Mouse (Mus musculus) heart, embryonic 11.5 days (tissue): ENCODE data around the gene Ccdc78. TPM values are rescaled to one million over a fixed set of nuclear protein-coding genes. Genes with fewer than 3 reads are reported as not detected.

ENCODE experiments used
- ATAC-seq: fragments of 200-750 bp; cut with Nextera tagmentation; replicated peaks from 2 replicates; pipeline ENCODE4 v1.8.0; 2017; ENCODE audit warnings: moderate library complexity; ENCODE audit not compliant: insufficient number of reproducible peaks, low FRiP score, low TSS enrichment
- H3K27ac ChIP-seq: fragments of 300-500 bp; sonication (generic); 2 replicates; pipeline ENCODE4 v1.5.1; 2014; ENCODE audit warnings: mild to moderate bottlenecking, low read depth, low read length
- H3K27me3 ChIP-seq: fragments of 300-500 bp; sonication (generic); 2 replicates; pipeline ENCODE4 v1.6.1; 2014; ENCODE audit warnings: mild to moderate bottlenecking, low read length, mixed read lengths; ENCODE audit not compliant: control insufficient read depth, insufficient read depth
- H3K36me3 ChIP-seq: fragments of 300-500 bp; sonication (generic); 2 replicates; pipeline ENCODE4 v1.6.1; 2014; ENCODE audit warnings: mild to moderate bottlenecking, low read length, moderate library complexity, mixed read lengths; ENCODE audit not compliant: control insufficient read depth, insufficient read depth
- H3K4me1 ChIP-seq: fragments of 300-500 bp; sonication (generic); 2 replicates; pipeline ENCODE4 v1.6.1; 2014; ENCODE audit warnings: low read length; ENCODE audit not compliant: control insufficient read depth, insufficient read depth
- H3K4me2 ChIP-seq: fragments of 300-500 bp; sonication (generic); 2 replicates; pipeline ENCODE4 v1.6.1; 2014; ENCODE audit warnings: mild to moderate bottlenecking, moderate library complexity
- H3K4me3 ChIP-seq: fragments of 300-500 bp; sonication (generic); 2 replicates; pipeline ENCODE4 v1.5.1; 2014; ENCODE audit warnings: low read depth, low read length
- H3K9ac ChIP-seq: fragments of 300-500 bp; sonication (generic); 2 replicates; pipeline ENCODE4 v1.6.1; 2014; ENCODE audit warnings: mild to moderate bottlenecking, low read depth, low read length, moderate library complexity
- H3K9me3 ChIP-seq: fragments of 300-500 bp; sonication (generic); replicated peaks from 2 replicates; pipeline ENCODE4 v1.6.1; 2016; ENCODE audit warnings: low read length; ENCODE audit not compliant: control insufficient read depth
- WGBS: fragments of 180-500 bp; shearing (Covaris S2); extraction: QIAGEN DNeasy Blood & Tissue Kit; methylation state at CpG from one replicate; pipeline ENCODE4 v1.1.7; 2014; ENCODE audit not compliant: insufficient replicate concordance; 5-methylcytosine and 5-hydroxymethylcytosine counted together
- polyA plus RNA-seq: library from polyadenylated mRNA; unstranded; fragments of >200 nt; fragmentation: Nextera tagmentation; extraction: Ambion mirVana; gene quantifications from 2 replicates; pipeline ENCODE4 v1.2.1, GENCODE M21; 2014

The Ccdc78 gene
- polyA plus RNA-seq, 1 experiment from 2014 or later: 0.13 TPM

DNA sequence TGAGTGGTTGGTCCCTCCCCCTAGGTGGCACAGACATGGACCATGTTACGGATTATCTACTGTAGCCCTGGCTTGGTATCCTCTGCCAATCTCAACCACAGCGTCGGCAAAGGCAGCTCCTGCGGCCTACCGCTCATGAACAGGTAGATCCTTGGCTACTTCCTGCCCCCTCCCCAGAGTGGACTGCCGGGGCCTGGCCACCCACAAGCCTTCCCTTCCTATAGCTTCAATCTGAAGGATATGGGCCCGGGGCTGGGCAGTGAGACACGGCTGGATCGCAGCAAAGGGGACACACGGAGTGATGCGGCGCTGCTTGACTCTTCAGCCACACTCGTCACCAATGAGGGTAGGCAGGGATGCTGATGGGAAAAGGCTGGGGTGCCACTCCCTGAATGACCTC lies 40.6 kb downstream of the Ccdc78 start:
- H3K27me3 ChIP-seq: peaks cover 5% of the 10 kb centered on the region; the same call in 1 of the 2 replicates
- peaks cover 43% of the 10 kb centered on the region for H3K4me1 ChIP-seq
- H3K9ac ChIP-seq: no peak overlapping the region
- H3K27ac ChIP-seq: no peak overlapping the region
- peaks cover 27% of the 10 kb centered on the region for H3K36me3 ChIP-seq
- no peaks in the 10 kb centered on the region for H3K9me3 ChIP-seq
- WGBS: 93% methylated on average over 13 of the region's 13 CpGs
- peak overlapping the region; percentile 2; the same call in 1 of the 2 replicates for H3K4me3 ChIP-seq
- ATAC-seq: no peak
- no peak overlapping the region for H3K4me2 ChIP-seq

DNA sequence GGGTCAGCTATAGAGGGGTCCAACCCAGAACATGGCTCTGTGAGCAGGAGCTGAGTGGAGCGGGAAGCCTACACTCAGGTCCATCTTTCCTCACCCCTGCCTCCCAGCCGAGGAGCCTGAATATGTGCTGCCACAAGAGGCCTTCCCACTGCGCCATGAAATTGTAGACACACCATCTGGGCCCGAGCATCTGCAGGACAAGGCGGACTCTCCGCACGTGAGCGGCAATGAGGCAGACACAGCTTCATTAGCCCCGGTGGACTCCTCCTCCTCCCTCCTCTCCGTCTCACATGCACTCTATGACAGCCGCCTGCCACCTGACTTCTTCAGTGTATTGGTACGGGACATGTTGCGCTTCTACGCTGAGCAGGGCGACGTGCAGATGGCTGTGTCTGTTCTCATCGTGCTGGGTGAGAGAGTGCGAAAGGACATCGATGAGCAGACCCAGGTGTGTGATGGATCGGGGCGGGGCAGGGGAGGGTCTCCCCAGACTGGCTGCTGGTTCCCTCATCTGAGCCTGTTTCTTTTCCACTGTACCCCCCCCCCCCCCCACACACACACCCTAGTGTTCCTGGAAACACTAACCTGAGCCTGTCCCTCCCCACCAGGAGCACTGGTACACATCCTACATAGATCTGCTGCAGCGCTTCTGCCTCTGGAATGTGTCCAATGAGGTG lies 41.3 kb downstream of the Ccdc78 start:
- Histone ChIP-seq H3K27ac (no peak overlapping the region), H3K36me3 (peaks cover 27% of the 10 kb centered on the region), H3K27me3 (0 out of 2 replicates have a peak, but pooled peaks cover 1% of the 10 kb centered on the region), H3K4me1 (peaks cover 45% of the 10 kb centered on the region), H3K9me3 (no peaks in the 10 kb centered on the region), H3K4me3 (peak overlapping the region; percentile 69; the same call in 1 of the 2 replicates), H3K4me2 (no peak overlapping the region; the same call in 1 of the 2 replicates), H3K9ac (no peak overlapping the region)
- no peak for ATAC-seq
- WGBS: 94% methylated on average over 22 of the region's 22 CpGs

DNA sequence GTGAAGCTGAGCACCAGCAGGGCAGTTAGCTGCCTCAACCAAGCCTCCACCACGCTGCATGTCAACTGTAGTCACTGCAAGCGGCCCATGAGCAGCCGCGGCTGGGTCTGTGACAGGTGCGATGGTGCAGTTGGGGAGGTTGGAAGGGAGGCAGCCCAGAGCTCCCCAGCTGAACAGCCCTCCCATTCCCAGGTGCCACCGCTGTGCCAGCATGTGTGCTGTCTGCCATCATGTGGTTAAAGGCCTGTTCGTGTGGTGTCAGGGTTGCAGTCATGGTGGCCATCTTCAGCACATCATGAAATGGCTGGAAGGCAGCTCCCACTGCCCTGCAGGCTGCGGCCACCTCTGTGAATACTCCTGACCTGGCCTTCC lies 41.8 kb downstream of the Ccdc78 start:
- no peaks in the 10 kb centered on the region for H3K27me3 ChIP-seq
- ATAC-seq: no peak
- H3K27ac ChIP-seq: peak overlapping the region; percentile 84; the same call in 1 of the 2 replicates
- 85% methylated on average over 8 of the region's 8 CpGs for WGBS
- H3K9me3 ChIP-seq: no peaks in the 10 kb centered on the region
- peaks cover 45% of the 10 kb centered on the region for H3K4me1 ChIP-seq
- peaks cover 27% of the 10 kb centered on the region for H3K36me3 ChIP-seq
- peak overlapping the region; percentile 30; the same call in 1 of the 2 replicates for H3K9ac ChIP-seq
- H3K4me3 ChIP-seq: peak overlapping the region; percentile 69
- peak overlapping the region; percentile 83 for H3K4me2 ChIP-seq

DNA sequence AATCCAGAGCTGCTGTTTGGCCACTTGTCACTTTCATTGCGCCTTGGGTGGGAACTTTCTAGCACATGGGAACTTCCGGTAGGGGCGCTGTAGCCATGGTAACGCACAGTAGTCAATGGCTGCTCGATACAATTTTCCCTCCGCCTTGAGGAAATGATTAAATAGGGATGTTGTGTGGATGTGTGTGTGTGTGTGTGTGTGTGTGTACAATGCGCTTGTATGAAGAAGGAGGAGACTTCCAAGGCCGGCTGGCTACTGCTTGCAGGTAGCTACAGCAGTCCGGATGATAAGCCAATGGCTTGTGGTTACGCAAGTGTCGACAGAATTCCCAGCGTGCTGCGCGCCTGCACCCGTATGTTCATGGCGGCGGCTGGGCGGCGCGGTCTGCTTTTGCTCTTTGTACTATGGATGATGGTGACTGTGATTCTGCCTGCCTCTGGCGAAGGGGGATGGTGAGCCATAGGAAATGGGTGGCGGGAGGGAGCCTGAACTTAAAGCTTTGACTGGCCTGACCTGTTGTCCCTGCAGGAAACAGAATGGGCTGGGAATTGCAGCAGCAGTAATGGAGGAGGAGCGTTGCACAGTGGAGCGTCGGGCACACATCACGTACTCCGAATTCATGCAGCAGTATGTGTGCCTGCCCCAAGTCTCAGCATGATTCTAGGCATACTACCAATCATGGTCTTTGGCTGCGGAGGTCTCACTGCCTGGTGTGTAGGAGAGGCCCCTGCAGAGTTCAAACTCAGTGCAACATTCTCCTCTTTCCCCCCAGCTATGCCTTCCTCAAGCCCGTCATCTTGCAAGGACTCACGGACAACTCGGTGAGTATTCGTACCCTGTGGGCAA lies 42.6 kb downstream of the Ccdc78 start, which contains the start of gene Jmjd8:
Jmjd8 (plus strand) TSS at position 156 of the 846 bp plus-strand sequence.
- peak within 1 kb of the TSS; percentile 78 for H3K9ac ChIP-seq
- H3K4me3 ChIP-seq: peak within 1 kb of the TSS; percentile 69
- ATAC-seq: 0 out of 2 replicates have a peak, but pooled peaks have one; percentile 4
- H3K9me3 ChIP-seq: no peaks in the 10 kb centered on the region
- H3K4me2 ChIP-seq: peak within 1 kb of the TSS; percentile 83
- no peaks in the 10 kb centered on the region for H3K27me3 ChIP-seq
- peaks cover 44% of the 10 kb centered on the region for H3K4me1 ChIP-seq
- peak within 1 kb of the TSS; percentile 84 for H3K27ac ChIP-seq
- WGBS: 1% methylated on average over 32 of the region's 32 CpGs
- peaks cover 27% of the 10 kb centered on the region for H3K36me3 ChIP-seq

DNA sequence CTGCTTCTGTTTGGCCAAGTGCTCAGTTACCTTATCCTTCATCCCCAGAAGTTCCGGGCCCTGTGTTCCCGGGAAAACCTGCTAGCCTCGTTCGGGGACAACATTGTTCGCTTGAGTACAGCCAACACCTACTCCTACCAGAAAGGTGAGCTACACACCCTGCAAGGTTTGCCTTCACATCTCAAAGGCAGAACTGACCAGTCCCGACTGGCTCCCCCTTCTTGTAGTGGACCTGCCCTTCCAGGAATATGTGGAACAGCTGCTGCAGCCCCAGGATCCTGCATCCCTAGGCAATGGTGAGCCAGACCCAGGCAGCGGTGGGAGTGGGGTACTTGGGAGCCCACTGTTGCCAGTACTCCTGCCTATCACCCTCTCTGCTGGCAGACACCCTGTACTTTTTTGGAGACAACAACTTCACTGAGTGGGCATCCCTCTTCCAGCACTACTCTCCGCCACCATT lies 43.2 kb downstream of the Ccdc78 start:
- peaks cover 27% of the 10 kb centered on the region for H3K36me3 ChIP-seq
- no peaks in the 10 kb centered on the region for H3K27me3 ChIP-seq
- 34% methylated on average over 8 of the region's 8 CpGs for WGBS
- H3K4me3 ChIP-seq: peak overlapping the region; percentile 69
- ATAC-seq: no peak
- H3K9me3 ChIP-seq: no peaks in the 10 kb centered on the region
- peak overlapping the region; percentile 78 for H3K9ac ChIP-seq
- H3K4me2 ChIP-seq: peak overlapping the region; percentile 83
- peak overlapping the region; percentile 84 for H3K27ac ChIP-seq
- H3K4me1 ChIP-seq: peaks cover 44% of the 10 kb centered on the region

DNA sequence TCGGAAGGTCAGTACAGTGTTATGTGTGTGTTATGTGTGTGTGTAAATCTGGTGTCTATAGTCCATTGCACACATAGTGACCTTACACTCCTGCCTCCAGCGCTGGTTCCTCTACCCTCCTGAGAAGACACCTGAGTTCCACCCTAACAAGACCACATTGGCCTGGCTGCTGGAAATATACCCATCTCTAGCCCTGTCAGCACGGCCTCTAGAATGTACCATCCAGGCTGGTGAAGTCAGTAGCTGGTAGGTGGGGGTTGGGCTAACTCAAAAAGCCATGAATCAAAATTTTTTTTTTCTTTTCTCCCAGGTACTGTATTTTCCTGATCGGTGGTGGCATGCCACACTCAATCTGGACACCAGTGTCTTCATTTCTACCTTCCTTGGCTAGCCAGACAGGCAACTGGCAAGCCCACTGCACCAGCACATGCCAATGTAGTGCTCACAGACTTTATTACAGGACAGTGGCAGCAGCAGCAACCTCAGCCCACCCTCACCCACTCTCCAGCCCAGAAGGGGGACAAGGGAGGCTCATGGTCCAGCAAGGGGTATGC lies 43.9 kb downstream of the Ccdc78 start:
- H3K36me3 ChIP-seq: peaks cover 27% of the 10 kb centered on the region
- no peak for ATAC-seq
- H3K4me1 ChIP-seq: peaks cover 47% of the 10 kb centered on the region
- no peak overlapping the region for H3K27ac ChIP-seq
- H3K4me2 ChIP-seq: peak overlapping the region; percentile 83
- H3K4me3 ChIP-seq: peak overlapping the region; percentile 69
- H3K9me3 ChIP-seq: no peaks in the 10 kb centered on the region
- 81% methylated on average over 4 of the region's 4 CpGs for WGBS
- H3K9ac ChIP-seq: no peak overlapping the region
- no peaks in the 10 kb centered on the region for H3K27me3 ChIP-seq

DNA sequence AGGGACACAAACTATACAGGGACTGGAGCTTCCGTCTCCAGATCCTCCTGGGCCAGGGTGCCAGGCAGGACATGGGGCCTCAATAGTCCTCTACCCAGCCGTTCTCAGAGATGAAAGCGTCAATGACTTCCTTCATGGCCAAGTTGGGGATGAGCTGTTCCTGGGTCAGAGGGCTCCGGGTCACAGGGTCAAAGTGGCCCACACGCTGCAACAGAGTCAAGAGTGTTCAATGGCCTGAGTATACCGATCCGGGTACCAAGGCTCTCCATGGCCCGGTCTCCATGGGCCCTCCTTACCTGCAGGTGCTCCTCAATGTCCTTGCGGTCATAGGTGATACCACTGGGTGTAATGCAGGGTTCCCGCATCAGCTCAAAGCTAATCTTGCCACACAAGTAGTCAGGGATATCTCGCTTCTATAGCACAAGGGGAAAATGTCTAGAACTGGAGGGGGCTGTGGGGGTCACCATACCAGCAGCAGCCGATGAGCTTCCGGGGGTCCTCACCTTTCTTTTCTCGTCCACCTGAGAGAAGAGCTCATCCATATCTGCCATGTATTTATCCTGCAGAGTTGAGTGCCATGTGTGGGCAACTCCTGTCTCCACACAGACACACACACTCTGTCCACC lies 44.5 kb downstream of the Ccdc78 start:
- Histone ChIP-seq H3K27ac (no peak overlapping the region), H3K9ac (peak overlapping the region; percentile 92; the same call in 1 of the 2 replicates), H3K4me1 (peaks cover 53% of the 10 kb centered on the region), H3K36me3 (peaks cover 27% of the 10 kb centered on the region), H3K4me2 (peak overlapping the region; percentile 98), H3K27me3 (no peaks in the 10 kb centered on the region), H3K9me3 (no peaks in the 10 kb centered on the region), H3K4me3 (peak overlapping the region; percentile 88)
- ATAC-seq: no peak
- 88% methylated on average over 14 of the region's 14 CpGs for WGBS
